Mouse (Mus musculus): ENCODE measurements around the gene Olfr1311.
"Not testable (repeated sequence)": the region's sequence is repeated elsewhere in the genome, so short reads cannot be mapped to it uniquely, and the experiment has no call there.

Olfr1311 gene

DNA sequence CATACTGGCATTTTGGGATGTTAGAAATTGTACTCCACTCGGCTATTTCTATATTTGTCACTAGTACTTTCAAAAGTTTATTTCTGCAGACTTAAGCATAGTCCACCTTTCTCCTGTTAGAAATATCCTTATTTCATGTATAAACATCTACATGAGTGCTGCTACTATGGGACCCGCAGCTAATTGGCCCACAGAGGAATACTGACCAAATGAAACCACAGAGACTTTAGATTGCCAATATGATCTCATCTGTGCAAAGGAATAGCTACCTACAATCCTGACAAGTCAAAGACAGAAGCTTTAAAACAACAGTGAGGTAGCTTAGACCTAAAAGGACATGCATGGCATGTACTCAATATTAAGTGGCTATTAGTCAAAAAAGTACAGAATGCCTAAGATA, at the start of gene Olfr1311:
TSS of gene Olfr1311 (minus strand) at position 101 of the 400 bp plus-strand sequence.
- no peak for DNase-seq

DNA sequence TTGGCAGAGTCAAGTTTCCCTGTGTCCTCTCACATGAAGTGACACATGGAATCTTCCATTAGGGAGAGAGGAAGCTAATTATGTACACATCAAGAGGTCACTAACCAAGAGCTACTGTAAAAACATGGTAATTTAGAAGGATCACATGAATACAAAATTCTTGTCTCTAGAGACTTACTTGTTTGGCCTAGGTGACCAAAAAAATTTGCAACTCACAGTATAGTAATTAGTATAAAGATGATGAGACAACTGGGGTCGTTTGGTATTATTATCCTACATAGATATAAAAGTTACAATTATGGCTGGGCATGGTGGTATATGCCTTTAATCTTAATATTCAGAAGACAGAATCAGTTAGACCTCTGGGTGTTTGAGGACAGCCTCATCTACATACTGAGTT, 25.9 kb upstream of the Olfr1311 start, which contains the start of gene Olfr1312:
TSS of gene Olfr1312 (minus strand) at position 101 of the 400 bp plus-strand sequence.
- no peak for DNase-seq

DNA sequence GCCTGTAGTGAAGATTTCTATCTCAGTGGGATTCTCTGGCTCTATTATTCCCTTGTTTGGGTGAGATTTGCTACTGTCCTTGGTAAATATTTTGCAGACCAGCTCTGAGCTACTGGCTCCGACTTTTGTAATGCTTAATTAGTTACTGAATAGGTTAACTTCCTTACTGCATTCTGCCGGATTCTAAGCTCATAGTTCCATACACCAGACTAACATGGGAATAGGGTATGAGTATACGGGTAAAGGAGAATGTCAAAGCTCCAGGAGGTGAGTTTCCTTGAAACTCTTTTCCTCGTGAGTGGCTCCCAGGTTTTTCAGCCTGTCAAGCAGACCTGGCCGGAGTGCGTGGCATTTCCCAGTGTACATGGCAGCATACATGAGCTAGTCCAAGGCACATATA, 2.8 kb upstream of the Olfr1311 start:
- DNase-seq: not testable (repeated sequence)

DNA sequence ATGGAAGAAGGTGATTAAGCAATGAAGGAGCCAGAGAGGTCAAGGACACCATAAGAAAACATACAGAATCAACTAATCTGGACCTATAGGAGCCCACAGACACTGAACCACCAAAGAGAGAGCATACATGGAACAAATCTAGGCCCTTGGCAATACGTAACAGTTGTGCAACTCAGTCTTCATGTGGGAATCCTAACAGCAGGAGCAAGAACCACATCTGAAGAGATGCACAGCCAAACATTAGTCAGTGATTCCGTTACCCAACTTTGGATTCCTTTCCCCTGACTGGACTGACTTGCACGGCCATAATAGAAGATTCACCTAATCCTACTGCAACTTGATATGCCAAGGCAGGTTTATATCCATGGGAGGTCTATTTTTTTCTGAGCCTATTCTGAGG, 9.3 kb downstream of the Olfr1311 start:
- no peak for DNase-seq

DNA sequence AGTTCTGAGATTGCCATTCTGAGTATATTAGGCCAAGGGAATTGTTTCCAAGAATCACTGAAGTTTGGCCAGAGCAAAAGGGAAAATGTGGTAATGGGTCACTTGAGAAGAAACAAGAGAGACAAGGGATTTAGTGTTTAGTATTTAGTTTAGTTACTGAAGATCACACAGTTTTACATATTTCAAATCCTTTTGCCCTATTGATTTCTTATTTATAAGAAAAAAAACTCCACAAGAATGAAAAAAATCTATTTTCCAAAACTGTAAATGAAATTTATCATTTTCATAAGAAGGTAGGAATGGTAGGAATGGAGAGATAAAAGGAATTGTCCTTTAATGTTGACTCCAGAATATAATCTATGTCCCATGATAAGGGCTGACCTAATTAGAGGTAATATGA, 11.6 kb downstream of the Olfr1311 start, which contains the start of gene Olfr1310:
TSS of gene Olfr1310 (minus strand) at position 101 of the 400 bp plus-strand sequence.
- no peak for DNase-seq

DNA sequence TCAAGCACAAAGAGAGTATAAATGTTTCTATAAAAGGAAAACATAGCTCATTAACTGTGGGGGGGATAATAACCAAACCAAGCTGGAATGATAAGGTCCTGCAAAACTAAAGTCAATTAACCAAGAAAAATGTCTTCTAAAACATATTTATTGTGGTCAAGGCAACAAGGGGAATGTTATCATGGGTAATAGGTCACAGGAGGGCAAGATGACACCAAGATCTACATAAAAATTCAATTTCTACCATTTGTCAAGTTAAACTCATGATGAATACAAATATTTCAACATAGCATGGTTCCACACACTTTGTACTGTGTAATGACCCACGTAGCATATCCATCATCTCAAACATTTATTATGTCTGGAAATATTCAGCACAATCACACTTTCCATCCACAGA, 34.0 kb downstream of the Olfr1311 start, which contains the start of gene Olfr1309:
TSS of gene Olfr1309 (minus strand) at position 101 of the 400 bp plus-strand sequence.
- no peak for DNase-seq

Measured in layer of hippocampus, adult 9-11 months (tissue).